Mouse (Mus musculus) midbrain, embryonic 16.5 days (tissue): ENCODE measurements around the gene Fbxo3. TPM values are rescaled to one million over a fixed set of nuclear protein-coding genes. Genes with fewer than 3 reads are reported as not detected.
"Not testable (repeated sequence)": the region's sequence is repeated elsewhere in the genome, so short reads cannot be mapped to it uniquely, and the experiment has no call there.

Source experiments
- ATAC-seq: fragments of 200-750 bp; cut with Nextera tagmentation; 2 replicates; pipeline ENCODE4 v1.8.0; 2017; ENCODE audit warnings: moderate TSS enrichment
- H3K27ac ChIP-seq: fragments of 300-500 bp; sonication (generic); 2 replicates; pipeline ENCODE4 v1.5.1; 2014; ENCODE audit warnings: mild to moderate bottlenecking, low read length, mixed read lengths
- H3K27me3 ChIP-seq: fragments of 300-500 bp; sonication (generic); 2 replicates; pipeline ENCODE4 v1.6.1; 2014; ENCODE audit warnings: low read depth, low read length, mixed read lengths; ENCODE audit not compliant: control insufficient read depth, insufficient read depth
- H3K36me3 ChIP-seq: fragments of 300-500 bp; sonication (generic); 2 replicates; pipeline ENCODE4 v1.6.1; 2014; ENCODE audit warnings: mild to moderate bottlenecking, low read length, moderate library complexity, mixed read lengths; ENCODE audit not compliant: control insufficient read depth, insufficient read depth
- H3K4me1 ChIP-seq: fragments of 300-500 bp; sonication (generic); 2 replicates; pipeline ENCODE4 v1.6.1; 2014; ENCODE audit warnings: mild to moderate bottlenecking, low read length, mixed read lengths; ENCODE audit not compliant: control insufficient read depth, insufficient read depth
- H3K4me2 ChIP-seq: fragments of 300-500 bp; sonication (generic); 2 replicates; pipeline ENCODE4 v1.6.1; 2014; ENCODE audit warnings: mild to moderate bottlenecking, low read length, mixed read lengths
- H3K4me3 ChIP-seq: fragments of 300-500 bp; sonication (generic); 2 replicates; pipeline ENCODE4 v1.5.1; 2014; ENCODE audit warnings: low read depth, mild to moderate bottlenecking, low read length, moderate library complexity, mixed read lengths
- H3K9ac ChIP-seq: fragments of 300-500 bp; sonication (generic); 2 replicates; pipeline ENCODE4 v1.6.1; 2014; ENCODE audit warnings: low read depth, low read length, mixed read lengths
- H3K9me3 ChIP-seq: fragments of 300-500 bp; sonication (generic); replicated peaks from 2 replicates; pipeline ENCODE4 v1.6.1; 2014; ENCODE audit warnings: mild to moderate bottlenecking, low read length, mixed read lengths; ENCODE audit not compliant: control insufficient read depth, poor library complexity, severe bottlenecking
- WGBS: fragments of 180-500 bp; shearing (Covaris S2); extraction: QIAGEN DNeasy Blood & Tissue Kit; methylation state at CpG from one replicate; pipeline ENCODE4 v1.1.7; 2014; 5-methylcytosine and 5-hydroxymethylcytosine counted together
- polyA plus RNA-seq: library from polyadenylated mRNA; unstranded; fragments of >200 nt; fragmentation: Nextera tagmentation; extraction: Ambion mirVana; gene quantifications from 2 replicates; pipeline ENCODE4 v1.2.1, GENCODE M21; 2015

The Fbxo3 gene
- polyA plus RNA-seq, 1 experiment from 2014 or later = 84.0 TPM

DNA sequence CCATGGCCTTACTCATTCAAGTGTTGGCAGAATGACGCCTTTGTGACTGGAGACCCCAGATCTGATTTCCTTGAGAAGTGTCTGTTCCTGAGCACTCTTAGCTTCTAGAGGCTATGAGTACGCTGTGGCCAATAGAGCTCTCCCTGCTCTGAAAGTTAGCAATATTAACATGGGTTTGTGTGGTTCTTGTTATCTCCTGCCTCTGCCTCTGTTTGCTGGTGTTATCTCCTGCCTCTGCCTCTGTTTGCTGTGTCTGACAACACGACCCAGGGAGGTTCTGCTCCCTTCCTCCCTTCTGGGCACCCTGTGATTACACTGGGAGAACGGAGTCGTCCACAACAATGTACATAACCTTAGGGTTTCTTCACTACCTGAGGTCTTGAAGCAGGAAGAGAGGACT lies 50.8 kb downstream of the Fbxo3 start:
- H3K36me3 ChIP-seq, H3K4me2 ChIP-seq, H3K27me3 ChIP-seq, H3K9ac ChIP-seq, H3K27ac ChIP-seq, H3K4me3 ChIP-seq, ATAC-seq, H3K9me3 ChIP-seq, H3K4me1 ChIP-seq: not testable (repeated sequence)
- 81% methylated on average over 5 of the region's 5 CpGs for WGBS

- H3K4me2 ChIP-seq, H3K27me3 ChIP-seq, H3K9me3 ChIP-seq, H3K27ac ChIP-seq, H3K9ac ChIP-seq, ATAC-seq, H3K36me3 ChIP-seq, H3K4me3 ChIP-seq, H3K4me1 ChIP-seq: not testable (repeated sequence)
- no CpG with 5 or more reads among the region's 1 CpGs for WGBS
Measured at GRCm38 (mm10) chr2:104081436-104082050, 54.0 kb downstream of the Fbxo3 start.

DNA sequence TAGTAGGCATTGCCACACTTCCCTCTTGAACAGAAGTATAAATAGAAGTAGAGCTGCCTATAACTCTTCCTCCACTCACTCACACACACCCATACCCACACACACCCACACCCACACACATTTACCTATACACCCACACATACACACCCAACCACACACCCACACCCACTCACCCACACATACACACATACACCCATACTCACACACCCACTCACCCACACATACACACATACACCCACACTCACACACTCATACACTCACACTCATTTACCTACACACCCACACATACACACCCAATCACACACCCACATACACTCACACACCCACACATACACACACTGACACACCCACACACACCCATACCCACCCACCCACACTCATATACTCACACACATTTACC lies 55.0 kb downstream of the Fbxo3 start:
- ATAC-seq = no peak
- Histone ChIP-seq H3K4me3 (no peak overlapping the region), H3K4me2 (no peak overlapping the region), H3K9me3 (no peaks in the 10 kb centered on the region), H3K4me1 (no peaks in the 10 kb centered on the region), H3K27me3 (no peaks in the 10 kb centered on the region), H3K36me3 (no peaks in the 10 kb centered on the region), H3K27ac (no peak overlapping the region), H3K9ac (no peak overlapping the region)

DNA sequence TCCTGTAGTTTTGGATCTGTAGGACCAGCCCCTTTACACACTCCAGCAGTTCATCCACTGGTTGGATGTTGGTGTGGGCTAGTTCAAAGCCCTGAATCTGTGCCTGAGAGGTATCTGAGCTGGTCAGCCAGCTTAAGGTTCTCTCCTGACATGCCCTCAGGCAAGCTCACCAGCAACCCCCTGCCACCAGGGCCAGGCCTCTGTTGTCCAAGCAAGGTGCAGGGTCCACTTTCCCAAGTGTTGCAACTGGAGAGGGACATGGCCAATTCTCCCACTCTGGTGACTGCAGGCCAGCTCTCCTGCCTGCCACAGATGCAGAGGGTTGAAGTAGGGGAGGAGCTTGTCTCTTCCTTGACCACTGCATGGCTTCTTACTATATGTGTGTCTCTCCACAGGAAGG lies 56.5 kb downstream of the Fbxo3 start:
- not testable (repeated sequence) for H3K36me3 ChIP-seq, H3K9me3 ChIP-seq, H3K4me2 ChIP-seq, H3K4me1 ChIP-seq, H3K27ac ChIP-seq, ATAC-seq, H3K27me3 ChIP-seq, H3K4me3 ChIP-seq, H3K9ac ChIP-seq

DNA sequence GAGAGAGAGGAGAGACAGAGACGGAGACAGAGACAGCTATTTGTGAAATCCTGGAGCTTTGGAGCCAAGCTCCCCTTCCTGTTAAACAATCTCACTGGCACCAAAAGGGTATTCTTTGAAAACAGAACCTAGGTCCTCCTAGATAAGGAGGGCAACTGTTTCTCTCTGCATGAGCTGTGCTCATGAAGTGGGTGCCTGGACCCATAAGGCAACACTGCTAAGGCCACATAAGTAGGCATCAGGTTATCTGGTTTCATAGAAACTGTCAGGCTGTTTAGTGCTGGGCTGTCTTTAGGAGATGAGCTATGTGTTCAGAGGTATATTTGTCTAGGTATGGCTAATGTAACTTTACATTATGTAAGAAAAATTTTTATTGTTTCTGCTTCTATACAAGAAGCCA lies 60.0 kb downstream of the Fbxo3 start:
- H3K4me2 ChIP-seq, H3K27ac ChIP-seq, H3K4me1 ChIP-seq, H3K36me3 ChIP-seq, H3K9ac ChIP-seq, H3K27me3 ChIP-seq, H3K4me3 ChIP-seq, H3K9me3 ChIP-seq, ATAC-seq: not testable (repeated sequence)
- 83% methylated on average over 1 of the region's 1 CpGs for WGBS

GRCm38 (mm10) chr2:104093305-104093704 lies 65.8 kb downstream of the Fbxo3 start:
- Histone ChIP-seq H3K9ac (no peak overlapping the region), H3K27ac (no peak overlapping the region), H3K4me3 (no peak overlapping the region), H3K27me3 (no peaks in the 10 kb centered on the region), H3K36me3 (no peaks in the 10 kb centered on the region), H3K4me1 (peaks cover 5% of the 10 kb centered on the region; the same call in 1 of the 2 replicates), H3K4me2 (no peak overlapping the region), H3K9me3 (no peaks in the 10 kb centered on the region)
- ATAC-seq = no peak
- 92% methylated on average over 2 of the region's 2 CpGs for WGBS

DNA sequence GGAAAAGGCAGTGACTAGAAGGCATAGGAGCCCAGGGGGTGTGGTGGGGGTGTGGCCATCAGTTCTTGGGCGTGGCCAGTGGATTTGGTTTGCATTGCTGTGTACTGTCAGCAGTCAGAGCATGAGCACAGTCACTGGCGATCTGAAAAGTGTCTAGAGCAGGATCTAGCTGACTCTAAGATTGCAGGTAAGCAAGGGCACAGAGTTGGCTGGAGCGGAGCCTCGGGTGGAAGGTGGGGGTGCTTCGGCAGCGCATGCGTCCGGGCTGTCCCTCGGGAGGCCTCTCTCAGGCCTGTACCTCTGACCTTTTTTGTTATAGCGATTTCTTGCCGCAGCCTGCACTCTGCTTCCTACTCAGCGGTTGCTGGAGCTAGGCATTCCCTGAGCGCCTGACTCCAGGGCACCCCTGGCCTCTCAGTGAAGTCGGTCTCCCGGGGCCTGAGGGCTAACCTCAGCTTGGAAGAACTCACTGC lies 68.3 kb downstream of the Fbxo3 start, which contains the start of gene Cd59a:
Gene Cd59a, plus strand, starts transcription at position 61 of the 473 bp plus-strand sequence.
- H3K4me2 ChIP-seq = peak within 1 kb of the TSS; percentile 53
- no peaks in the 10 kb centered on the region for H3K36me3 ChIP-seq
- no peaks in the 10 kb centered on the region for H3K9me3 ChIP-seq
- no peaks in the 10 kb centered on the region for H3K27me3 ChIP-seq
- peak; percentile 93 for ATAC-seq
- H3K4me1 ChIP-seq = peaks cover 5% of the 10 kb centered on the region; the same call in 1 of the 2 replicates
- H3K4me3 ChIP-seq = peak within 1 kb of the TSS; percentile 37
- 4% methylated on average over 15 of the region's 15 CpGs for WGBS
- H3K27ac ChIP-seq = 0 out of 2 replicates have a peak within 1 kb of the TSS, but pooled peaks have one; percentile 53
- peak within 1 kb of the TSS; percentile 59 for H3K9ac ChIP-seq

- no peaks in the 10 kb centered on the region for H3K9me3 ChIP-seq
- H3K9ac ChIP-seq = peak overlapping the region; percentile 59
- no peaks in the 10 kb centered on the region for H3K27me3 ChIP-seq
- peak; percentile 19; the same call in 1 of the 2 replicates for ATAC-seq
- peaks cover 5% of the 10 kb centered on the region; the same call in 1 of the 2 replicates for H3K4me1 ChIP-seq
- 37% methylated on average over 10 of the region's 10 CpGs for WGBS
- H3K4me3 ChIP-seq = peak overlapping the region; percentile 37
- 0 out of 2 replicates have a peak overlapping the region, but pooled peaks have one; percentile 53 for H3K27ac ChIP-seq
- peak overlapping the region; percentile 53 for H3K4me2 ChIP-seq
- H3K36me3 ChIP-seq = no peaks in the 10 kb centered on the region
Measured at GRCm38 (mm10) chr2:104096256-104096655, 68.7 kb downstream of the Fbxo3 start.

GRCm38 (mm10) chr2:104096796-104097195 lies 69.3 kb downstream of the Fbxo3 start:
- not testable (repeated sequence) for H3K4me2 ChIP-seq, H3K4me1 ChIP-seq, H3K27me3 ChIP-seq, H3K36me3 ChIP-seq, H3K4me3 ChIP-seq, H3K27ac ChIP-seq, H3K9me3 ChIP-seq, H3K9ac ChIP-seq
- ATAC-seq = peak; percentile 16; the same call in 1 of the 2 replicates
- 58% methylated on average over 1 of the region's 1 CpGs for WGBS
